Mouse (Mus musculus): ENCODE results near the gene Cyth1.

Gene Cyth1

DNA sequence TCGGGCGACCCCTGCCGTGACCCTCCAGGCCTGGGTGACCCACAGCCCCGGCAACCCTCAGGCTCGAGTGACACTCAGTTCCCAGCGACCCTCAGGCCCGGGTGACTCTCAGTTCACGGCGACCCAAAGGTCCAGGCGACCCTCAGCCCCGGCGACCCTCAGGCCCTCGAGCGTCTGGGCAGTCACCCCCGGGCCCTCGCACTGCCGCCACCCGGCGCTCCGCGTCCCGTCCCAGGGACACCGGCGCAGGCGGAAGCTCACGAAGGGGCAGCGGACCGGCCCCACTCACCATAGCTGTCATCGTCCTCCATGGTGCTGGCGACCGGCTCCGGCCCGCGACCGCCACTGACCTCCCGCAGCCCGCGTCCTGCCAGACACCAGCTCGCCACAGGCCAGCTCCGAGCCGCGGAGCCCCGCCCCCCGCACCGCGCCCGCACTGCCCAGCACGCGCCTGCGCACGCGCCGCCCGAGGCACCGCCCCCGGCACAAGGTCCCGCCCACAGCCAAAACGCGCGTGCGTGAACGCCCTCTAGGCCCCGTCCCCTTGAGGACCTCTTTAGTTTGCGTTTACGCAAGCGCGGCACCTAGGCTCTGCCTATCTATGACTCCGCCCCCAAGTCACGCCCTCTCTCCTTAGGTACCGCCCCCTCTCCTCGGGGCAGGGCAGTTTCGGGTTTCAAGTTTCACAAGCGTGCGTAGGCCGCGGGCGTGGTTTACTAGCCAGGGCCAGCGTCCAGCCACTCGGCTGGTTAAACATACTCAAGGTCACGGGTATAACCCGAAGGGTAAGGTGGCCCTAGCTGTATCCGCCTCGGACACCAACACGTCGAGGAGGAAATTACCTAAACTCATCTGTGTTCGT is at the start of gene Cyth1:
Cyth1 (minus strand) TSS at position 443 of the 862 bp plus-strand sequence.
- DNase-seq (ENCODE audit: low spot score): peak; percentile 100

DNA sequence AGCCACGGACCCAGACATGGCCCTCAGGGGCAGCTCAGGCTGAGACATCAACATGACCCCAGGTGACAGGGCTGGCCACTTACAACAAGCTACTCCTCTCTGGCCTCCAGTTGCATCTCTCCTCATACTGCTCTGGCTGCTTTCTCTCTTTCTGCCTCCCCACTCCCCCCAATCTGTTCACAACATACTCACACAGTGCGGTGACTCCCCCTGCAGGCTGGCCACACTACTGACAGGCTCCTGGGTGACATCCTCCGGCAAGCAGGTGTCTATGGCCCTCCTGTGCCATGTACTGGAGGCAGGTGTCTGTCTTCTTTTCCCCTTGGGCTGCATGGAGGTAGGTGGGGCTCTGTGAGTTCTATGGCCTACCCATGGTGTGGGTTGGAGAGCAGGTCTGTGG is 49.6 kb upstream of the Cyth1 start:
- no peak for DNase-seq (ENCODE audit: low spot score)

DNA sequence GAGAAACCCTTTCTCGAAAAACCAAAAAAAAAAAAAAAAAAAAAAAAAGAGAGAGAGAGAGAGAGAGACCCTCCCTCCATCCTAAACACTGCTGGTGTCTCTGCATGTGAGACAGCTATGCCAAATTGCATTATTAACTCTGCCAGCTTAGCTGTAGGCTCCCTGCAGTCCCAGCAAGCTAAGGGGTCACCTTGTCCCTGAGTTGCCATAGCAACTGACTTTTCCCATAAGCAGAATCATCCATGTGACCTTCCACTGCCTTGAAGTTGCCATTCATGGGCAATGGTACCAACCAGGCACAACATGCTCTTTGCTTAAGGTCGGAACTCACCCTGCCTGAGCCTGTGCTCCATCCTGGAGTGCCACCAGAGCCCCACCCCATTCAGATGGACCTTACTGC is 46.6 kb upstream of the Cyth1 start:
- no peak for DNase-seq (ENCODE audit: low spot score)

DNA sequence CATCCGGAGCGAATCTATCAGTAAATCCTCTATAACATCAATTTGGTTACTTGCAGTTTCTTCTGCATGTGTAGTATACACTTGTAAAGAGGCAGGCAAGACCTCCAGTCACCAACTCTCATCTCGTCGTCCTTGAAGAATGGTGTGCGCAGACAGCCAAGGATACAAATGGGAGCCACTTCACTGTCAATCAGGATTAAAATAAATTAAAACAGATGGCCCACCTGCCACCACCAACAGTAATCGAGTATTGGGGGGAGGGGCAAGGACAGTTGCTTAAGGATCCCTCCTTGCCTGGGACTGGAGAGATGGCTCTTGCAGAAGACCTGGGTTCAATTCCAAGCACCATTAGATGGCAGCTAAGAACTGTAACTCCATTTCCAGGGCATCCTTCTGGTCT is 44.3 kb upstream of the Cyth1 start:
- DNase-seq (ENCODE audit: low spot score): no peak

DNA sequence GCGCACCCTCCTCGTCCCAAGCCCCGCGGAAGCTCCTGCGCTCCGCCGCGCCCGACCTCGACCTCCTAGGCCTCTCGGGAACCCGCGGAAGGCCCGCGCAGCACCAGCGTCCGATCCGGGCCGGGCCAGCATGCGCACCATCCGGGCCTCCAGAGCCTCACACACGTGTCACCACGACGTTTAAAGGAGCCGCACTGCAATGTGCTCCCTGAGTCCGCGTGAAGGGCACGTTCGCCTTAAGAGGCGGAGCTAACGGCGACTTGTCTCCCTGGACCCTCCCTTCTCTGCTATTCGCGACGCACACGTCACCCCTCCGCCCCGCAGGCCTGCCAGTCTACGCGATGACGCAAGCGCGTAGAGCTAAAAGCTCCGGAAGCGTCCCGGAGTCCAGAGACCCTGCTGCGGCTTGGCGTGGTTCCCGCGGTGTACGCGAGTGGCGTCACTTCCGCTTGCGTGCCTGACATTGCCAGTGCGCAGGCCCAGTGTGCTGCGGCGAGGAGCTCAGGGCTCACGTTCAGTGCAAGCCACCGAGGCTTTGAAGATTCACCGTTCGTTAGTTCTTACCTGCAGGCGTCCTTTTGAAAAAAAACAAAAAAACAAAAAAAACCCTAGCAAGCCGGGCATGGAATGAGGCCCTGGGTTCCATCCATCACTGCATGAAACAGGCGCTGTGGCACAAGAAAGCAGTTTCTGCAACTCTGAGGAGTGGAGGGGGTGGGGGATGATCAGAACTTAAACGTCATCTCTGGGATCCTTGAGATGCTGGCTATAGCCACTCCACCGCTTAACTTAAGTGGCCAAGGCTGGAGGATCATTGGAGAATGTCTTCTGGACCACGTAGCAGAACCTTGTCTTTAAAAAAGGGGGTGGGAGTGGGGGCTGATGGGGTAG is 41.9 kb upstream of the Cyth1 start, which contains the start of gene Usp36:
Usp36 (minus strand) TSS at position 246 of the 891 bp plus-strand sequence.
- DNase-seq (ENCODE audit: low spot score): peak; percentile 100

DNA sequence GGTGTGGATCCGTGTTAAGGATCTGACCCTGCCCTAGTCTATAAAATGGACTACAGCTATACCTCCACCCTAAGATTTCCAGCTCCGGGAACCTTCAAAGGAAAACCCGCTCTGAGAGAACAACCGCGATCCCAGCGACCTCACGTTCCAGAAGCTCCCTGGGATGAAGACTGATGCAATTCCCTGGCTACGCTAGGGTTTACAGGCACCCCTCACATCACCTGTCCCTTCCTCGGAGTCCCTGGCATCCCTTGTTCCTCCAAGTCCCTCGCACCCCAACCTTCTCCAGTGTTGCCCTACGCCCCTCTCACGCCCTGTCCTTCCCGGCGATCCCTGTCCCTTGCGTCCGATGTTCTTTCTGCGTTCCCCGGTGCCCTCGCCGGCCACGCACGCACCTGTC is 41.2 kb upstream of the Cyth1 start:
- DNase-seq (ENCODE audit: low spot score): peak; percentile 44

DNA sequence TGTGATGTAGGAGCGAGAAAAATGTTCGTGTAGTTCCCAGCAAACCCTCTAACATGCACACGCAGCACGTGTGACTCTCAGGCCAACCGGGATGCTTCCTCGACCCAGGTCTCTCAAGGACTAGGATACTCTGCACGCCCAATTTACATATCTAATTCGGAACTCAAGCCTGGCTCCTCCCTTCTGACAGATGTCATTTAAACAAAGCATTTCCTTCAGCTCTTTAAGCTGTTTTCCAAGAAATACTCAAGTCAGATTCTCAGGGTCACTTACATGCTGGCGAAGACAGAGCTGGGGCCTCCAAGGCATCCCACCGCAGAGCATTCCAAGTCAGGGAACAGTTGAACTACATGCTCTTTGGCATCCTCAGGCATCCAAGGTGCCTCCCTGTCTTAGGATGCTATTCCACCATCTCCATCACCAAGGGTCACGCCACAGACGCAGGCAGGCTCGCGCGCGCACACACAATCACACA is 40.7 kb upstream of the Cyth1 start:
- DNase-seq (ENCODE audit: low spot score): peak; percentile 31

DNA sequence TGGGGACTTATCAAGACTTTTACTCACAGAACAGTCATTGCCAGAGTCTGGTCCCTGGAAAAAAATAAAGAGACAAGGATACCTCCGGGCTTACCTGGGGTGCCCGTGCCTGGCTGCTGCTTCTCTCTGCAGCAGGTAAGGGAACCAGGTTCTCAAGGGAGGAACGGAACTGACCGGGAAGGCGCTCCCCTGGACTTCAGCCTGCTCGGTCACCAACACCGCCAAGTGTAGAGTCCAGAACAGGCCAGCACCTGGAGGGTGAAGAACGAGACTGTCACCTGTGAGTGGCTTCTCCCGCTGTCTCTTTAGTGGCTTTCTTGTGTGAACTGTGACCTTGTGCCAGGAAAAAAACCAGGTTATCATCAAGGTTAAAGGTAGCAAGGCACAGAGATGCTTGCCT is 39.2 kb upstream of the Cyth1 start:
- DNase-seq (ENCODE audit: low spot score): no peak

DNA sequence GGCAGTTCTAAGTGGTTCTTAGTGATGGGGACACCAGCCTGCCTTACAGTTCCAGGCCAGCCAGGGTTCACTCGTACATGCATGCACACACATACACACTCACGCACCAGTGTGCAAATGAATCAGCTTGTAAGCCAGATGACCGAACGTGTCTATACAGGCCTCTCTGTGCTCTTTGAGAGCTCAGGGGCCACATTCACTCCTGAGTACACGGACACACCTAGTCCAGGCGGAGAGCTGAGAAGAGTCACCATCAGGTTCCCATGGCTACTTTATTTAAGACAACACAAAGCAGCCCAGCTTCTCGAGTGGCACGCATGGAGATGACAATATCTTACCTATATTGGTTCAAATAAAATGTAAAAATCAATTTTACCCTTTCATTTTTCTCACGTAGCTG is 38.0 kb upstream of the Cyth1 start:
- DNase-seq (ENCODE audit: low spot score): no peak

DNA sequence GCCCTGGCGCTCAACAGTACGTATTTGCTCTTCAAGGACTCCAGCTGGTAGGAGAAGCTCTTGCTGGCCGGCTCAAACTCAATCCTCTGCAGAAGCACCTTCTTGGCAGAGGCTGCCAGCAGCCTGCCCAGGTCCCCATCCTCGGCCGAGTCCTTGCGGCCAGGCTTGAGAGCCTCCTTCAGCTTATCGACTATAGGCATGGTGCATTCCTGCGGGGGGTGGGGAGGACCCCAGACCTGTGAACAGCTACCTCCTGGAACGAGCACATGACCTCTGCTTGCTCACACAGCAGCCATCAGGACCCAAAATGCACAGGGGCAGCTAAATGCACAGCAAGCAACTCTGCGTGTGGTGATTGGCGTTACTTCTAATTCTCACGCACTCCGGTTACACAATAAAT is 37.4 kb upstream of the Cyth1 start:
- no peak for DNase-seq (ENCODE audit: low spot score)

DNA sequence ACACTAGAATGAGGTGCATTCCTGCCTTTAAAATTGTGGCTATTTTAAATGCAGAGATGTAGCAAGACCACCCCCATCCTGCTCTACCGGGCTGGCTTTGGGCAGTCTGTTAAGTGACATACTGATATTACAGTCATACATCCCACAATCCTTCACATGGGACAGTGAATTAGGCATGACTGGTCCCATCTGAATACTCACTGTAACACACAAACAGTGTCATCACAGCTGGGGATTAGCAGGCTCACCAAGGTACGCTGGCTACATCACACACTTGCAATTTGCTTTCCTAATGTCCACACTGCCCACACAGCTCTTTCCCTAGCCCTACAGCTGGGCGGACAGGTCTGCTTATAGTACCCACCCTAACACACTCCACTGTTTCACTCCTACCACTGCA is 31.8 kb upstream of the Cyth1 start:
- no peak for DNase-seq (ENCODE audit: low spot score)

DNA sequence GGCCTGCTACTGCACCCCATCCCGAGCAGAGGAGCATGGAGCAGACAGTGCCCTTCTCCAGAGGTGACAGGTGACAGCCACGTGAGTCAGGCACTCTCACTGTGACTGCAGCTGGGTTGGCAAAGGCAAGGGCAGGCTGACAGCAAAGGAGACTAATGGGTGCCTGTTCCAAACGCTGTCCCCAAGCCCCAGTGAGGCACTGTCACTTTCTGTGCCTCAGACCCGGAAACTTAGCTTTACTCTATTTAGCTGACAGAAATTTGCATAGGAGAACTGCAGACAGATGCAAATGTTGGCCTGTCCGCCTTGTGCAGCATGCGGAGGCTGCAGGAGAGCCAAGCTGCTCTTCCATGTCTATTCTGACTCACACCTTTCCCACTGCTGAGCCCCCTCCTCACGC is 27.9 kb upstream of the Cyth1 start:
- no peak for DNase-seq (ENCODE audit: low spot score)

DNA sequence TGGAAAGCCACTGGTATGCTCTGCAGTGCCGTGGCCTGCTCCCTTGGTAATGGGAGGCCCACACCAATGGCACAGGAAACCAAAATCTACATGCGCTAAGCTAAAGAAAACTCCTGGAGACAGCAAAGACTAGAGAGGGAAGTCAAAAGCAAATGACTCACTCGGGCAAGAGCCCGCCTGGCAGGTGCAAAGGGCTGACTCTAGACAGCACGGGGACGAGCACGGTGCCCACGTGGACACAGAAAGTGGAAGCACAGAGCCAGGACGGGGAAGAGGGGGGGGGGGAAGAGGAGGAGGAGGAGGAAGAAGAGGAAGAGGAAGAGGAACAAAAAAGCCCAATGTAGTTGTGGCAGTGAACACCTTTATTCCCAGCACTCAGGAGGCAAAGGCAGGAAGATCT is 26.7 kb upstream of the Cyth1 start:
- no peak for DNase-seq (ENCODE audit: low spot score)

DNA sequence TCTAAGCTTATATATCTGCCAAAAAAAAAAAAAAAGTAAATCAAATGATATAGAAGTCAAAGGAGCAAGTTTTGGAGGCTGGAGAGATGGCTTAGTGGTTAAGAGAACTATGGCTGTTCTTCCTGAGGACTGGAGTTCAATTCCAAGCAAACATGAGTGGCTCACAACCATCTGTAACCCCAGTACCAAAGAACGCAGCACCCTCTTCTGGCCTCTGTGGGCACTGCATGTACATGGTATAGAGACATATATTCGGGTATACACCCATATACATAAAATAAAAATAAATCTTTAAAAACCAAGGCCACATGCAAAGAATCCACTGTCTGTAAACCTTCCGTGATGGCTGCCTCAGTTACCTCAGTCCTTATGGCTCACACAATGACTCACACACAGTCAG is 21.4 kb upstream of the Cyth1 start:
- no peak for DNase-seq (ENCODE audit: low spot score)

DNA sequence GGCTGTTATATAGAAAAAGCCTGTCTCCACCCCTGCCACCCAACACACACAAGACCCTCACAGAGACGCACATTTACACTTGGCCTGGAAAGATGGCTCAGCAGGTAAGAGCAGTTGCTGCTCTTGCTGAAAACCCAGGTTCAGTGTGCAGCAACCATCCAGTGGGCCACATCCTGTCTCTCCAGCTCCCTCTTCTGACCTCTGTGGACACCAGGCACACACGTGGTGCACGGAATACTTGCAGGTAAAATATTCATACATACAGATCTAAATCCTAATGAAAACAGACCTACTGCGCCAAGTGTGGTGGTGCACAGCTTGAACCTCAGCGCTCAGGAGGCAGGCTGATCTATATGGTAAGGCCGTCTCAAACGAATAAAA is 18.3 kb upstream of the Cyth1 start:
- no peak for DNase-seq (ENCODE audit: low spot score)

DNA sequence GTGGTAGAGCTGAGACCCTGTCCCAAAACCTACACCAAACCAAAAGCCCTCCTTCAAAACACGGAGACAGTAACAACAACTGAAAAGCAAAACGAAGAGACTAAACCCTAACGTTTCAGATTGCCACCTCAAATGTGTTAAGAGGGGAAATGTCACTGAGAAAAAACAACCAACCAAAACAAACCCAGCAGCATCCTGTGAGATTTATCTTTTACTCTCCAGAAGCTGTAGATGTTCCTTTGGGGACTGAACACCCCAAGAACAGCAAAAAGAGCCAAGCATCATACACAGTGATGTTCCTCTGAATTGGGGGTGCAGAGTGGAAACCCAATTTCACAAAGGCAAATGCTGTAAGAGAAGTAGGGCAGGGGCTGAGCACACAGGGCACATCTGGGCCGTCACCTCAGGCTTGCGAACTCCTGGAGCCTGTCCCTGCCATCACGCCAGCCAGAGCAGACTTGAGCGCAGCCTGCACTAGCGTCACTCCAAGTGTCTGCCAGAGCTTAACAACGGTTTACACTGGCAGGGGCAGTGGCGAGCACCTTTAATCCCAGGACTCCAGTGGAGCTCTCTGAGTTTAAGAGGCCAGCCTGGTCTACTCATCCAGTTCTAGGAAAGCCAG is 17.8 kb upstream of the Cyth1 start:
- DNase-seq (ENCODE audit: low spot score): no peak

DNA sequence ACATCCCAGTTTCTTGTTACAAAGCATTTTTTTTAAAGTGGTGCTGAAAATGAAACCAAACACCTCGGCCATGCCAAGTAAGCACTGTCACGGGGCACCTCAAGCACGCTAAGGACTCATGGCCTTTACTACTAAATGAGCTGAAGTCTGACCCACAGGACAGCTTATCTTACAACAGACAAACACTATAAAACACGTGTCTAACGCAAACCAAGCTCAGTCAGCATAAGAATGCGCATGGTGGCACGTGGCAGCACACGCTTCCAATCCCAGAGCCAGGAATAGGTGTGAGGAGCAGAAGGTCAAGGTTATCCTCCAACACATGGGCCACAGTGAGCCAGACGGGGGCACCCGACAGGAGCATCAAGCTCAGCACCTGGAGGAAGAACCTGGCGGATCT is 17.2 kb upstream of the Cyth1 start:
- DNase-seq (ENCODE audit: low spot score): no peak

DNA sequence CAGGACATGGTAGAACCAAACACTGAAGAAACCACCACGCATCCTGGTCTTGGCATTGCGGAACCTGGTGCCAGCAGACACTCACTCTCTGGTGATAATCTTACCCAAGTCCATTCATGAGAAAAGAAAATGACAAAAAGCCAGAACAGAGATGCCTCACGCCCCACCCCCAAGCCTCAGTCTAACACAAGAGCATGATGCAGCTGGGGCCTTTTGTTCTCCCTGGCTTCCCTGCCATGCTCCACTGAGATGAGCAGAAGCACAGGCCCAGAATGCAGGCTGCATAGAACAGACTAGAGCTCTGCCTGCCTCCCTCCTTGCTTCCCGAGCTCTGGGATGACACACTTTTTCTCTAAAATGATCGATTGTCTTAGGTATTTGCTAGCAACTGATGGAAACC is 14.8 kb upstream of the Cyth1 start:
- no peak for DNase-seq (ENCODE audit: low spot score)

DNA sequence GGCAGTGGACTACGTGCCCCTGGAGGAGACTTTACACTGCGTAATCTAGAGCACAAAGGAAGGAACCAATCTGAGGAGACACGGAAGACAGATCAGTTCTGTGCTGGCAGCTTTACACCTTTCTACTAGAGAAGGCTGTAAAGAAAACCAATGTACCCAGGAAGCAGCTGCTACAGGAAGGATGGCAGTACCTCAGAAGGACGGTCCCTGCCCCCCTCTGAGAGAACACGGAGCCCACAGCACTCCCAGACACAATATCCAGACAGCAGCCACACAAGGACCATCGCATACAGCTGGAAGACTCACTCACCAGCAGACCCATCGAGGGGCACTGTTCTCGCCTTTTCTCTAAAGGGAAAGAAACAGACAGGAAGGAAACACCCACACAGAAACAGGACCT is 11.7 kb upstream of the Cyth1 start:
- no peak for DNase-seq (ENCODE audit: low spot score)

DNA sequence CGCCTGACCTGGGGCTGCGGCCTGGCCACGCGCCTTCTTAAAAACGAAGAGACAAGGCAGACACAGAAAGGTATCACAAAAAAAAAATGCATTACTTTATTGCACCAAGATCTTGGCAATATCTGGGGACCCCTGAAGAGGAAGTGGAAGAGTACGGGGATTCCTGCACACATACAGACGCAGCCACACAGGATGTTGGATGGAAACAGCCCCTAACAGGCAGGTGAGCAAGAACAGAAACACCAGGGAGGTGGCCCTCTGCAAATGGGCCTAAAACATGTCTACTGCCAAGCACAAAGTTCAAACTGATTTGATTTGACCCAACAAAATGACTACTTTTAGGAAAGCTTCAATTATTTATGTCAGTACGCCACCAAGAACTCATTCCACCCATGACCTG is 11.2 kb upstream of the Cyth1 start:
- no peak for DNase-seq (ENCODE audit: low spot score)

DNA sequence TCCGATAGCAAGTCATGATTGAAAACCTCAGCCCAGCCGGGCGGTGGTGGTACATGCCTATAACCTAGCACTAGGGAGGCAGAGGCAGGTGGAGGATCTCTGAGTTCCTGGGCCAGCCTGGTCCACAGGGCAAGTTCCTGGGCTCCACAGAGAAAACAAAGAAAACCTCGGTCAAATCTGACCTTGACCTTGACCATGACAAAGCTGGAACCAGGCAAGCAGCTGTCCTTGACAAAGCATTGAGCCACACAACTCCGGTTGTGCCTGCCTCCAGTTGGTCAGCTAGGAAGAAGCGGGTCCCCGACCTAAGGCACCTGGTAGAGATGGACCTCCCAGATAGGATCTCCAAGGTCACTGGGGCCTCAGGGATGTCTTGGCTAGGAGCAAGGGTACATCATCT is 8.0 kb upstream of the Cyth1 start:
- DNase-seq (ENCODE audit: low spot score): no peak

DNA sequence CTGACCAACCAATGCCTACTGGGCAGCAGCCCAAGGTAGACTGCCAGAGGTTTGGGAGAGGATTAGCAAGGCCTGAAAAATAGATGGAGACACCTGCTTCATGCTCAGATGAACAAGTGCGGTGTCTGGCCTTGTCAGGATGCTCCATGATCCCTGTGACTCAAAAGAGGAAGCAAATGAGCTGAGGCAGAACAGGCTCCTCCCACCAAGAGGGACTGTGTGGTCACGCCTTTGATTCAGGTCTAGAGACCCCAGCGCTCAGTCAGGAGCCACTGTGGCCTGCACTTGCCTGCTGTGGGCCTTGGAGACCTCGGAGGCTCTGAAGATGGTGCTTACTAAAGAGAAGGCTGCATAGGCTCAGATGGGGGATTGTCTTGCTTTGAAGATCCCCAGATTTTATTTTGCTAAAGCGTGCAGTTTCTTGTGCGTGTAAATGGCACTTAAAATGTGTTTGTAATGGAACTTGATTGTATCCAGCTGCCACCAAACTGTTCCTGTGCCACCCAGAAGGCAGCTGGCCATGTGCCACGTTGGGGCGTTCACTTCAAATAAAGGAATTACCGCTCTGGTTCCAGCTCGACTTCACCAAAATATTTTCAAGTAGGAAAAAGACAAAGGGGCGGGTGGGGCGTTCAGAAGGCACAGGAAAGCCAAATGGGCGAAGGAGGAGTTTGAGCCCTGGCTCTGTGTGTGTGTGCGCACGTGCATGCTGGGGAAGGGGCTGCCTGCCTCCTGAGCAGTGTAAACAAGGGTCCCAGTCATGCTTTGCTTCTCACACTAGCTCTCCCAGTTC is 6.0 kb upstream of the Cyth1 start:
- DNase-seq (ENCODE audit: low spot score): peak; percentile 80

All from adipocyte (in vitro differentiated cells).